Comparison of ENCODE assay signal across 12 mouse cellular contexts in the genomic region with DNA sequence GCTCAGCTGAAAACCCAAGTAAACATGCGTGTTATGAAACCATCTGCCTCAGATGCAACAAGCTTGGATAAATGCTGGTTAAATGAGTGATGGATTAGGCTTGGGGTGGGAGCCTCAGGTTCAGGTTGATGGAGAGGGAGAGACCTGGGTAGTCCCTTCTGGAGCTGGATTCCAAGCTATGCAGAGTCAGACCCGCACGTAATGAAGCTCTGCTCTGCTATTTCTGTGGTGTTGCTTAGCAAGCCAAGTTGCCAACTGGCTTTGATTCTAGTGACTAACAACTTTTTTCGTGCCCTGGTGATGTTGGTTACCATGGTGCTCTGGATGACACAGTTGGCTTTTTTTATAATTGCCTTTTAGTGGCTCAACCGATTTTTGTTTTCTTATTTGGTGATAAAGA. TPM values are rescaled to one million over a fixed set of nuclear protein-coding genes. Genes with fewer than 3 reads are reported as not detected.
DNase-seq lines count a peak whose midpoint lies in the region; ATAC-seq lines count a peak whose summit lies in the region.
"Had no signal": no experiment of that assay in that cellular context is flagged by ENCODE, and none has a peak within 500 bp of the region (broad histone marks: within the 10 kb centered on the region; RNA-seq: fewer than 3 reads in every experiment).

No protein-coding gene starts in this region.

- peak; percentile 83 for ATAC-seq in frontal cortex, adult (ENCODE audit: low TSS enrichment)

- peak; percentile 28 for DNase-seq in heart, adult 11 months
- DNase-seq in heart, adult 18-20 months, result no peak
- DNase-seq in NIH3T3 (ENCODE audit: low read depth), result peak; percentile 30
- peak; percentile 51 to 59 for DNase-seq in left cerebral cortex, adult 18-20 months (ENCODE audit: low spot score in 2 of 2)
- no peak for DNase-seq in thymus, postnatal 10 days (ENCODE audit: low spot score in 2 of 2)
- DNase-seq in thymus, postnatal 0 days (ENCODE audit: low spot score), result no peak
- DNase-seq in spleen, adult 12 weeks (ENCODE audit: low spot score), result no peak
- DNase-seq: adrenal gland, postnatal 10 days; heart, postnatal 4 days; kidney, adult 18-20 months; lung, adult 2 months had no signal

RNA-seq across cellular contexts. Expression of gene Cnnm1, which starts 11.9 kb away (rescaled TPM):
- under 1 TPM in 1 of 2 experiments, not detected in 1; 0.31 TPM for total RNA-seq in heart, adult 18-20 months (2021)
- total RNA-seq in left cerebral cortex, adult 18-20 months (2021), result 100 to 1,000 TPM; 104 to 106 TPM
- 0.44 and 0.78 TPM in 2 replicates for polyA plus RNA-seq in thymus, postnatal 0 days (2015; fragmentation: Nextera tagmentation; extraction: Ambion mirVana)

Comparison
In these comparisons a context has a peak if more than half of its experiments do, and no peak if none do; other contexts are left out.
1. DNase-seq: peak in heart, adult 11 months (single experiment), NIH3T3 (single experiment) and left cerebral cortex, adult 18-20 months (2 of 2); none in heart, adult 18-20 months (0 of 2), thymus, postnatal 10 days (0 of 2), thymus, postnatal 0 days (single experiment) and spleen, adult 12 weeks (single experiment).
2. RNA of gene Cnnm1, which starts 11.9 kb away (total RNA-seq): 104 to 106 TPM in left cerebral cortex, adult 18-20 months; 0.31 TPM in heart, adult 18-20 months; every median in the first group is over 10 times any median in the second.